Mouse (Mus musculus): ENCODE measurements at regions not wholly inside any gene's neighbourhood (a gene's known extent, or its start where the extent isn't known, plus 50 kb on each side); places are given as distances from the start of the nearest gene placed in this dataset.

DNA sequence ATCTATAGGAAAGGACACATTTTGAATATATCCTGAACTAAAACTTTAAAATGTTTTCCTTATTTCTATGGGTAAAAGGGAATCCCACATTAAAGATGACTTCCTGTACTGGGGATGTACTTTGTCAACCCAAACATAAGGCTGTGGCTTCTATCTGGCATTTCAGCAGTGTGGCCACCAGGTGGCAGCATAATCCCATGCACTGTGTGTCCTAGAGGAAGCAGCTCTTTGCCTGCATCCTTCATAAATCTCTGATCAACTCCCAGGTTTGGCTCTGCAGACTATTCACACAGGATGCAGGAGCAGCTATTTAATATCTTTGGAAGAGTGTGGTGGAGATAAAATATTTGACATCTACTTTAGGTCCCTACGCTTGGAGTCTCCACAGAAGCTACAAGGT is 59.1 kb downstream of the Bmp15 start:
- peak; percentile 38 to 58 for DNase-seq

DNA sequence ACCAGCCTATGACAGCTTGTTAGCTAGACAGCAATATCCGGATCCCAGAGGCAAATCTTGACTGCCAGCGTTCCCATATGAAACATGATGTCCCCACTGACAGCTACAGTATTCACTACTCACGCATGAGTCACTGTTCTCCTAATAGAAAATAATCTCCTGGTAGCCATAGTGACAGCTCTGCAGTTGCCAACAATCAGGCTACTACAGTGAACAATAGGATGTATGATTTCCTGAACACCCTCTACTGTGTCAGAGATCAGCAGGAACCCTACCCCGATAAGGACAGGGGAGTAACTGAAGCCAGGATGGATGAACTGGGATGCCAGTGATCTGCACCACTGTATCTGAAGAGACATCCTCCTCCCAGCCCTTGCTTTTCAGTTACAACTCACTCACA is 62.0 kb downstream of the Bmp15 start:
- DNase-seq, result no peak

DNA sequence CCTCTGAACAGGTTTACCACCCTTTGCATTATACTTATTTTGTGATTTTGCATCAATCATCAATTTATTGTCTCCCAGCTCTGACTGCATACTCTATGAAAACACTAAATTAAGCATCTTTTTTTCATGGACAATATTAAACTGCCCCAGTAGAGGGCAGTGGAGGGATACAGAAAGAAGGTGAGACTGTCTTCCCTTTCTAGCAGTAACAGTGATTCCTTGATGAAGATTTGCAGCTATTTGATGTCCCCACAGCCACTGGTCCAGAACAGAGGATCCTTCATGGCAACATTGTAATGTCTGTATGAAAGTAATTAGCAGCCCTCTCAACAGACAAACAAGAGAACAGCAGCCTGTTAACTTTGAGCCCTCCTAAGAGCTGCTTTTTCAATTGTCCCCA is 66.5 kb downstream of the Bmp15 start:
- no peak for DNase-seq

DNA sequence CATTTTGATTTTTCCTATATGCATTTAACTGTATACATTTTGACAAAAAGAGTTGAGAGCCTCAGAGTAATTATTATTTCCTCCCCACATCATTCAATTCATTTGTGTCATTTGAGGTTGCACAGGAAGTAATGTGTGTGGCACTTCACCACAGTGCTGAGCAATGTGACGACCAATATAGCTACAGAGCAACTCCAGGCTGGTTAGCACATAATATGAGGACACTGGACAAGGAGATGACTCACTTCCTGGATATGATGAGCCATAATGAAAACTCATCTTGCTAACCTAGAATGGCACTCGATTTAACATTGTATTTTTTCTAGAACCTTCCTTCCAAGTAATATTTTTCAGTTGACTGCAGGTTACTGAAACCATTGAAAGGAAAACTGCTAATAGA is 67.6 kb downstream of the Bmp15 start:
- DNase-seq, result no peak

Data from kidney, adult 8-10 months (tissue).